Mouse (Mus musculus) ES-E14 (cell line): ENCODE measurements around the gene Bach2. TPM values are rescaled to one million over a fixed set of nuclear protein-coding genes. Genes with fewer than 3 reads are reported as not detected.

Experiments
- DNase-seq: peaks from one replicate; pipeline ENCODE4 v3.0.0-alpha.2; 2013; ENCODE audit warnings: low read depth, low spot score
- H3K27ac ChIP-seq: 2 replicates; pipeline ENCODE4 v1.5.1; 2012; ENCODE audit warnings: low read depth, mild to moderate bottlenecking, low read length, moderate library complexity, mixed read lengths; ENCODE audit not compliant: poor library complexity, insufficient read depth, severe bottlenecking
- H3K36me3 ChIP-seq: 2 replicates; pipeline ENCODE4 v1.6.1; 2012; ENCODE audit warnings: mild to moderate bottlenecking, low read length, moderate library complexity, mixed read lengths; ENCODE audit not compliant: control insufficient read depth, poor library complexity, insufficient read depth, severe bottlenecking
- H3K4me1 ChIP-seq, 2 experiments: fragments of 150-350 bp in 1 of 2; sonication (generic) in 1 of 2; 2 replicates each; pipeline ENCODE4 v1.6.1; 2012; ENCODE audit warnings: low read length in 2 of 2, mild to moderate bottlenecking in 1 of 2, mixed read lengths in 1 of 2; ENCODE audit not compliant: control insufficient read depth in 2 of 2, insufficient read depth in 2 of 2, poor library complexity in 1 of 2
- H3K4me3 ChIP-seq, 2 experiments: fragments of 150-350 bp in 1 of 2; sonication (generic) in 1 of 2; 2 replicates each; pipeline ENCODE4 v1.5.1; 2012; ENCODE audit warnings: low read length in 2 of 2, low read depth in 1 of 2, mild to moderate bottlenecking in 1 of 2, mixed read lengths in 1 of 2; ENCODE audit not compliant: insufficient read depth in 1 of 2, poor library complexity in 1 of 2, severe bottlenecking in 1 of 2
- H3K9ac ChIP-seq: 2 replicates; pipeline ENCODE4 v1.6.1; 2012; ENCODE audit warnings: low read depth, mild to moderate bottlenecking, low read length, mixed read lengths; ENCODE audit not compliant: poor library complexity, insufficient read depth, severe bottlenecking
- H3K9me3 ChIP-seq: fragments of 150-350 bp; sonication (generic); 2 replicates; pipeline ENCODE4 v1.6.1; 2012; ENCODE audit warnings: low read depth, mild to moderate bottlenecking, low read length; ENCODE audit not compliant: control insufficient read depth, insufficient read depth
- CHD2 ChIP-seq: IDR thresholded peaks from 2 replicates; pipeline ENCODE4 v1.6.1; 2014; ENCODE audit warnings: mild to moderate bottlenecking, low read depth, low read length, inconsistent platforms
- HCFC1 ChIP-seq: IDR thresholded peaks from 2 replicates; pipeline ENCODE4 v1.6.1; 2012; ENCODE audit warnings: low read length, inconsistent platforms, borderline replicate concordance; ENCODE audit not compliant: insufficient read depth
- MAFK ChIP-seq: IDR thresholded peaks from 2 replicates; pipeline ENCODE4 v1.6.1; 2014; ENCODE audit warnings: mild to moderate bottlenecking, low read depth, low read length, inconsistent platforms; ENCODE audit not compliant: insufficient read depth
- ZC3H11A ChIP-seq: IDR thresholded peaks from 2 replicates; pipeline ENCODE4 v1.6.1; 2012; ENCODE audit warnings: low read depth, mild to moderate bottlenecking, inconsistent platforms, low read length, borderline replicate concordance
- ZNF384 ChIP-seq: IDR thresholded peaks from 2 replicates; pipeline ENCODE4 v1.6.1; 2012; ENCODE audit warnings: low read depth, low read length, inconsistent platforms
- in situ Hi-C, 2 experiments: fragments of 600-800 bp; cut with MboI; formaldehyde crosslinking; loops; one replicate each; pipeline ENCODE4 v1.15.1; 2025; ENCODE audit warnings: low sequenced_read_pairs in 2 of 2, inconsistent platforms in 1 of 2; ENCODE audit not compliant: unreplicated experiment in 2 of 2
- total RNA-seq: library from RNA; depleted of rRNA; stranded (reverse); fragments of 300-350 nt; gene quantifications from 2 replicates; pipeline ENCODE4 v1.2.3, GENCODE M21; 2012

Bach2 gene
- total RNA-seq, 1 experiment, result 3.3 TPM

DNA sequence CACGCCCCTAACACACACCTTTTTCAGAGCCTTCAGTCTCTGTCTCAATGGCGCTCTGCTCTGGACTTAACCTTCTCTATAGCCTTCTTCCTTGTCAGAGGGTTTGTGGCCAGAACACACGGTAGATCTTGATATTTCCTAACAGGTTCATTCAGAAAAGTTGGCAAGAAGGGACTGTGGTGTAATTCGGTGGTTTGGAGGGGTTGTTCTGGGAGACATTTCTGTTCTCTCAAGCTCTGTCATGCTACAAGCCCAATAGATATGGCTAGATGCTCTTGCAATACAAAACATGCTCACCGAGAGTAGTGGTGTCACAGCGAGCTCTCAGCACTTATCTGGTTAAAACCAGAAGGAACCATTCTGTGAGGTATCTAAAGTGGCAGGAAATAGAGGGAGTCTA is 51.2 kb downstream of the Bach2 start:
- Histone ChIP-seq H3K27ac (no peak overlapping the region), H3K4me3 (no peak overlapping the region), H3K9ac (no peak overlapping the region), H3K4me1 (no peaks in the 10 kb centered on the region), H3K36me3 (no peaks in the 10 kb centered on the region), H3K9me3 (no peaks in the 10 kb centered on the region)
- no peak for DNase-seq
- TF ChIP-seq HCFC1 (no peak), ZC3H11A (no peak), CHD2 (no peak), MAFK (no peak), ZNF384 (no peak)
- in situ Hi-C loops, result no loop called here

DNA sequence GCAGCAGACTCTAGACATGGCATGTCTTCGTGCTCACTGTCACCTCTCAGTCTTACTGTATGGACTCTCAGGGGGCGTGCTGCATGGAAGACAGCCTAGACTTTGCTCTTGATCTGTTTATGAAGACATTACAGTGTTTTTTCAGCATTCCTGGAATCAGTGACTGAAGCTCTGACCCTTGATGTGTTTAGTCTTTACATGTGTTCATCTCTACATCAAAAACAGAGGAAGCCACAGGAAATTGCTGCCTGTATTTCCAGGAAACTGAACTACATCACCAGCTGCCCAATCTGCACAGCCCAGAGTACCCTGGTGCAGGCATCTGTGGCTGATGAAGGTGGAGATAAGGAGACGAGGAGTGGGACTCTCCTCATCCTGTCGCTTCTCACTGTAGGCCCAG is 52.8 kb downstream of the Bach2 start:
- TF ChIP-seq MAFK (no peak), ZC3H11A (no peak), CHD2 (no peak), HCFC1 (no peak), ZNF384 (no peak)
- DNase-seq, result no peak
- no peak overlapping the region for H3K27ac ChIP-seq
- no peaks in the 10 kb centered on the region for H3K9me3 ChIP-seq
- no peak overlapping the region for H3K9ac ChIP-seq
- H3K4me3 ChIP-seq, result no peak overlapping the region
- in situ Hi-C loops, result no loop called here
- H3K36me3 ChIP-seq, result no peaks in the 10 kb centered on the region
- no peaks in the 10 kb centered on the region for H3K4me1 ChIP-seq

DNA sequence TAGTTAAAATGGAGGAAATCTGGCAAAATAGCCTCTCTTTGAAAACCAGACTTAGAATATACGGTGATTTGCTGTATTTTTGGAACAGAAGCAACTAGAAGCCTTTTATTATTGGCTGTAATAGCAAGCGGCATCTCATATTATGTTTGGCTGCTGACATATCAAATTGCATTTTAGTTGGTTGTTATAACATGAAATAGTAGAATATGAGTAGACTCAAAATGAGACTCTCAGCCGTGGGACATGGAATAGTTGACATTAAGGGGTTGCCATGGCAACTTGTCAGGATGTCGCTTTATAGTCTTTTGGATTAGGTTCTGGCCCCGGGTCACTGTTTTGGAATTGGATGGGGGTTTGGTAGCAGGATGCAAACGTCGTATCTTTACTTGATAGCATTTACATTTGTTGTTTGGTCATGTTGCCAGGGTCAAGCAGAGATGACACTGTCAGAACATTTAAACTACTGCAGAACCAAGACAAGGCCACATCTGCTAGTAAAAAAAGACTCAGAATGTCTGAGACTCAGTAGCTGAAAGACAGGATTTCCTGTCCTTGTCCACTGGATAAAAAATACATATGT is 55.2 kb downstream of the Bach2 start:
- Histone ChIP-seq H3K9me3 (no peaks in the 10 kb centered on the region), H3K27ac (no peak overlapping the region), H3K4me1 (peaks cover 0 to 2% of the 10 kb centered on the region in 2 experiments; a peak in 1 of 4 replicates), H3K4me3 (no peak overlapping the region), H3K36me3 (no peaks in the 10 kb centered on the region), H3K9ac (no peak overlapping the region)
- no peak for TF ChIP-seq ZC3H11A
- no peak for DNase-seq
- in situ Hi-C loops, result no loop called here

DNA sequence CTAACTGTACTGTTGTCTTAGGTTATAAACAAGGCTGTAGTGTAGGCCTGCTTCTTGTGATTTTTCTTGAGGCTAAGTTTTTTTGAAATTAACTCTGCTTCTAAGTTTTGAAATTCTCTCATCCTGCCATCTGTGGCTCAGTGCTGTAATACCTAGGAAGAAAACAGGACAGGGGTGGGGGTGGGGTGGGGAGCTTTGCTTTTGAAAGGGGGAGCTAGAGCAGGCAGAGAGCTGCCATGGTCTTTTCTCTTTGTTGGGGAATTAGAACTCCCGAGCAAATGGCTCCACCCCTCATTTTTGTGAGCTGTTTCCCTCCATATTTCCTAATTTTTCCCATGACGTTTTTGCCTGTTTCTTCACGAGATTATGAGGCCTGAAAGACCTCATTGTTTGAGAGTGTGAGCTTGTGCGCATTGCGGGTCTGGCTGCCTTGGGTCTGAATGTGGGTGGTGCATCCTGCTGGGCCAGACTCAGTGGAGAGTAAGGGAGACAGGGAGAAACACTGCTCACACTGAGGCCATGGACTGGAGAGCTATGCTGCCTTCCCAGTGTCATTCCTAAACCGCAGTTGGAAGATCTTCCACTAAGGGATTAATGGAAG is 58.6 kb downstream of the Bach2 start:
- no peak for DNase-seq
- Histone ChIP-seq H3K4me3 (no peak overlapping the region), H3K27ac (no peak overlapping the region; the same call in 1 of the 2 replicates), H3K4me1 (peaks cover 0 to 2% of the 10 kb centered on the region in 2 experiments; a peak in 1 of 4 replicates), H3K9ac (no peak overlapping the region), H3K36me3 (no peaks in the 10 kb centered on the region), H3K9me3 (no peaks in the 10 kb centered on the region)
- in situ Hi-C loops, result no loop called here
- no peak for TF ChIP-seq CHD2
- TF ChIP-seq ZC3H11A, result no peak
- no peak for TF ChIP-seq HCFC1
- TF ChIP-seq ZNF384, result no peak
- no peak for TF ChIP-seq MAFK

DNA sequence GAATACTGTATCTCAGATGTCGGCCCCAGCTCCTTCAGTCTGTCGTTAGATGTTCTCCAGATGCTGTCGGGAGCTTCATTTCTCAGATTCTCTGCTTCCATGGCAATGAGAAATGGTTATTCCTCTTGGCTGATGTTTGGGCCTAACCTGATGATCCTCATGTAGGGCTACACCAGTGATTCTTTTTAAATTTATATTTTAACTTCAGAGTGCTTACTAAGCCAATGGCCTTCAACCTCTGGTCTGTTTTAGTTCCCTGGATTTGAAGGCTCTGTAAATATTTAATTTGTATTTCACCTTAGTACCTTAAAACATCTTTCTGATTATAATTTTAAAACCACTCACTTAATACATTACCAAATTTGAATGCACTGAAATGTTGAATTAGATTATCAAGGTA is 60.6 kb downstream of the Bach2 start:
- DNase-seq, result no peak

More for the DNA sequence above, 60.6 kb downstream of the Bach2 start:
- Histone ChIP-seq H3K9ac (no peak overlapping the region), H3K36me3 (no peaks in the 10 kb centered on the region), H3K9me3 (no peaks in the 10 kb centered on the region), H3K4me1 (peaks cover 0 to 2% of the 10 kb centered on the region in 2 experiments; a peak in 1 of 4 replicates), H3K4me3 (no peak overlapping the region), H3K27ac (no peak overlapping the region)
- TF ChIP-seq CHD2 (no peak), HCFC1 (no peak), ZNF384 (no peak)
- in situ Hi-C loops, result no loop called here
